Mouse (Mus musculus): ENCODE data around the gene Ly86. TPM values are rescaled to one million over a fixed set of nuclear protein-coding genes. Genes with fewer than 3 reads are reported as not detected.

Gene Ly86
- polyA plus RNA-seq, 1 experiment, result not detected

GRCm38 (mm10) chr13:37442531-37442930 is 97.5 kb downstream of the Ly86 start:
- 0 out of 2 replicates have a peak, but pooled peaks cover 2% of the 10 kb centered on the region for H3K27me3 ChIP-seq (ENCODE audit: control insufficient read depth)
- H3K36me3 ChIP-seq (ENCODE audit: control insufficient read depth), result no peaks in the 10 kb centered on the region
- no peak overlapping the region for H3K4me3 ChIP-seq (replicated peaks)
- no peak for TF ChIP-seq TAL1 (IDR thresholded peaks at IDR 0.05; ENCODE audit: low read length)
- no peak for TF ChIP-seq GATA1 (IDR thresholded peaks at IDR 0.05; ENCODE audit: low read length)
- no peaks in the 10 kb centered on the region for H3K9me3 ChIP-seq (ENCODE audit: control insufficient read depth, low read length)
- H3K4me1 ChIP-seq (ENCODE audit: control insufficient read depth), result no peaks in the 10 kb centered on the region

- H3K4me1 ChIP-seq (ENCODE audit: control insufficient read depth), result no peaks in the 10 kb centered on the region
- no peaks in the 10 kb centered on the region for H3K27me3 ChIP-seq (ENCODE audit: control insufficient read depth)
- H3K9me3 ChIP-seq (ENCODE audit: control insufficient read depth, low read length), result no peaks in the 10 kb centered on the region
- no peaks in the 10 kb centered on the region for H3K36me3 ChIP-seq (ENCODE audit: control insufficient read depth)
- TF ChIP-seq GATA1 (IDR thresholded peaks at IDR 0.05; ENCODE audit: low read length) (no peak), TAL1 (IDR thresholded peaks at IDR 0.05; ENCODE audit: low read length) (no peak)
- no peak overlapping the region for H3K4me3 ChIP-seq (replicated peaks)
Observed at GRCm38 (mm10) chr13:37446699-37447258, 101.8 kb downstream of the Ly86 start.

GRCm38 (mm10) chr13:37451021-37451420 is 106.0 kb downstream of the Ly86 start:
- peaks cover 2% of the 10 kb centered on the region; the same call in 1 of the 2 replicates for H3K27me3 ChIP-seq (ENCODE audit: control insufficient read depth)
- H3K36me3 ChIP-seq (ENCODE audit: control insufficient read depth), result no peaks in the 10 kb centered on the region
- TF ChIP-seq GATA1 (IDR thresholded peaks at IDR 0.05; ENCODE audit: low read length), result no peak
- TF ChIP-seq TAL1 (IDR thresholded peaks at IDR 0.05; ENCODE audit: low read length), result no peak
- no peaks in the 10 kb centered on the region for H3K9me3 ChIP-seq (ENCODE audit: control insufficient read depth, low read length)
- no peak overlapping the region for H3K4me3 ChIP-seq (replicated peaks)
- peaks cover 16% of the 10 kb centered on the region for H3K4me1 ChIP-seq (ENCODE audit: control insufficient read depth)

GRCm38 (mm10) chr13:37451471-37451870 is 106.5 kb downstream of the Ly86 start:
- peaks cover 16% of the 10 kb centered on the region for H3K4me1 ChIP-seq (ENCODE audit: control insufficient read depth)
- no peaks in the 10 kb centered on the region for H3K36me3 ChIP-seq (ENCODE audit: control insufficient read depth)
- no peak overlapping the region for H3K4me3 ChIP-seq (replicated peaks)
- no peaks in the 10 kb centered on the region for H3K9me3 ChIP-seq (ENCODE audit: control insufficient read depth, low read length)
- H3K27me3 ChIP-seq (ENCODE audit: control insufficient read depth), result peaks cover 2% of the 10 kb centered on the region; the same call in 1 of the 2 replicates
- TF ChIP-seq TAL1 (IDR thresholded peaks at IDR 0.05; ENCODE audit: low read length), result no peak
- TF ChIP-seq GATA1 (IDR thresholded peaks at IDR 0.05; ENCODE audit: low read length), result no peak

GRCm38 (mm10) chr13:37452022-37452941 is 107.3 kb downstream of the Ly86 start:
- no peak for TF ChIP-seq TAL1 (IDR thresholded peaks at IDR 0.05; ENCODE audit: low read length)
- no peak for TF ChIP-seq GATA1 (IDR thresholded peaks at IDR 0.05; ENCODE audit: low read length)
- Histone ChIP-seq H3K4me1 (ENCODE audit: control insufficient read depth) (peaks cover 16% of the 10 kb centered on the region), H3K4me3 (replicated peaks) (peak overlapping the region; percentile 36), H3K36me3 (ENCODE audit: control insufficient read depth) (no peaks in the 10 kb centered on the region), H3K27me3 (ENCODE audit: control insufficient read depth) (peaks cover 2% of the 10 kb centered on the region; the same call in 1 of the 2 replicates), H3K9me3 (ENCODE audit: control insufficient read depth, low read length) (no peaks in the 10 kb centered on the region)

GRCm38 (mm10) chr13:37453203-37453602 is 108.2 kb downstream of the Ly86 start:
- H3K9me3 ChIP-seq (ENCODE audit: control insufficient read depth, low read length), result no peaks in the 10 kb centered on the region
- H3K4me1 ChIP-seq (ENCODE audit: control insufficient read depth), result peaks cover 16% of the 10 kb centered on the region
- H3K4me3 ChIP-seq (replicated peaks), result no peak overlapping the region
- peaks cover 2% of the 10 kb centered on the region; the same call in 1 of the 2 replicates for H3K27me3 ChIP-seq (ENCODE audit: control insufficient read depth)
- TF ChIP-seq GATA1 (IDR thresholded peaks at IDR 0.05; ENCODE audit: low read length) (no peak), TAL1 (IDR thresholded peaks at IDR 0.05; ENCODE audit: low read length) (no peak)
- H3K36me3 ChIP-seq (ENCODE audit: control insufficient read depth), result no peaks in the 10 kb centered on the region

- no peaks in the 10 kb centered on the region for H3K9me3 ChIP-seq (ENCODE audit: control insufficient read depth, low read length)
- H3K27me3 ChIP-seq (ENCODE audit: control insufficient read depth), result peaks cover 2% of the 10 kb centered on the region; the same call in 1 of the 2 replicates
- TF ChIP-seq TAL1 (IDR thresholded peaks at IDR 0.05; ENCODE audit: low read length), result no peak
- TF ChIP-seq GATA1 (IDR thresholded peaks at IDR 0.05; ENCODE audit: low read length), result no peak
- no peak overlapping the region for H3K4me3 ChIP-seq (replicated peaks)
- no peaks in the 10 kb centered on the region for H3K36me3 ChIP-seq (ENCODE audit: control insufficient read depth)
- peaks cover 16% of the 10 kb centered on the region for H3K4me1 ChIP-seq (ENCODE audit: control insufficient read depth)
Observed at GRCm38 (mm10) chr13:37454356-37454755, 109.3 kb downstream of the Ly86 start.

GRCm38 (mm10) chr13:37455561-37455960 is 110.6 kb downstream of the Ly86 start:
- Histone ChIP-seq H3K4me3 (replicated peaks) (no peak overlapping the region), H3K4me1 (ENCODE audit: control insufficient read depth) (peaks cover 16% of the 10 kb centered on the region), H3K9me3 (ENCODE audit: control insufficient read depth, low read length) (no peaks in the 10 kb centered on the region), H3K36me3 (ENCODE audit: control insufficient read depth) (no peaks in the 10 kb centered on the region), H3K27me3 (ENCODE audit: control insufficient read depth) (peaks cover 2% of the 10 kb centered on the region; the same call in 1 of the 2 replicates)
- TF ChIP-seq GATA1 (IDR thresholded peaks at IDR 0.05; ENCODE audit: low read length) (no peak), TAL1 (IDR thresholded peaks at IDR 0.05; ENCODE audit: low read length) (no peak)
